Mouse (Mus musculus): Measurements from ENCODE around the gene Bmp8a.
"Not testable (repeated sequence)": the region's sequence is repeated elsewhere in the genome, so short reads cannot be mapped to it uniquely, and the experiment has no call there.

Bmp8a gene

GRCm38 (mm10) chr4:123342642-123343470, at the start of gene Bmp8a:
Bmp8a (minus strand) TSS chr4:123343252.
- DNase-seq (ENCODE audit: low spot score in 2 of 2), result peak; percentile 60 to 66

GRCm38 (mm10) chr4:123392187-123392586, 49.1 kb upstream of the Bmp8a start:
- DNase-seq (ENCODE audit: low spot score in 2 of 2), result no peak

GRCm38 (mm10) chr4:123385028-123385427, 42.0 kb upstream of the Bmp8a start:
- no peak for DNase-seq (ENCODE audit: low spot score in 2 of 2)

- no peak for DNase-seq (ENCODE audit: low spot score in 2 of 2)
Measured at GRCm38 (mm10) chr4:123383173-123383572, 40.1 kb upstream of the Bmp8a start.

GRCm38 (mm10) chr4:123382051-123382450, 39.0 kb upstream of the Bmp8a start:
- DNase-seq (ENCODE audit: low spot score in 2 of 2), result no peak

- DNase-seq (ENCODE audit: low spot score in 2 of 2), result no peak
Measured at GRCm38 (mm10) chr4:123381598-123381997, 38.5 kb upstream of the Bmp8a start.

- DNase-seq (ENCODE audit: low spot score in 2 of 2), result no peak
Measured at GRCm38 (mm10) chr4:123376031-123376430, 33.0 kb upstream of the Bmp8a start.

- DNase-seq (ENCODE audit: low spot score in 2 of 2), result no peak
Measured at GRCm38 (mm10) chr4:123374316-123375008, 31.4 kb upstream of the Bmp8a start.

GRCm38 (mm10) chr4:123363555-123363954, 20.5 kb upstream of the Bmp8a start:
- no peak for DNase-seq (ENCODE audit: low spot score in 2 of 2)

- peak in 1 of 2 experiments; percentile 10 for DNase-seq (ENCODE audit: low spot score in 2 of 2)
Measured at GRCm38 (mm10) chr4:123360771-123361170, 17.7 kb upstream of the Bmp8a start.

- peak in 1 of 2 experiments; percentile 10 for DNase-seq (ENCODE audit: low spot score in 2 of 2)
Measured at GRCm38 (mm10) chr4:123358613-123359012, 15.6 kb upstream of the Bmp8a start.

GRCm38 (mm10) chr4:123355941-123356340, 12.9 kb upstream of the Bmp8a start:
- DNase-seq (ENCODE audit: low spot score in 2 of 2), result peak in 1 of 2 experiments; percentile 10

- no peak for DNase-seq (ENCODE audit: low spot score in 2 of 2)
Measured at GRCm38 (mm10) chr4:123353271-123353877, 10.3 kb upstream of the Bmp8a start.

- DNase-seq (ENCODE audit: low spot score in 2 of 2), result no peak
Measured at GRCm38 (mm10) chr4:123343471-123343789, 378 bp upstream of the Bmp8a start.

- no peak for DNase-seq (ENCODE audit: low spot score in 2 of 2)
Measured at GRCm38 (mm10) chr4:123342091-123342641, 886 bp downstream of the Bmp8a start.

- DNase-seq (ENCODE audit: low spot score in 2 of 2), result no peak
Measured at GRCm38 (mm10) chr4:123340232-123340631, 2.8 kb downstream of the Bmp8a start.

- DNase-seq (ENCODE audit: low spot score in 2 of 2), result peak in 1 of 2 experiments; percentile 53
Measured at GRCm38 (mm10) chr4:123337693-123338092, 5.4 kb downstream of the Bmp8a start.

GRCm38 (mm10) chr4:123335796-123336585, 7.1 kb downstream of the Bmp8a start:
- DNase-seq (ENCODE audit: low spot score in 2 of 2), result no peak

- DNase-seq (ENCODE audit: low spot score in 2 of 2), result not testable (repeated sequence)
Measured at GRCm38 (mm10) chr4:123335244-123335643, 7.8 kb downstream of the Bmp8a start.

- no peak for DNase-seq (ENCODE audit: low spot score in 2 of 2)
Measured at GRCm38 (mm10) chr4:123334177-123334576, 8.9 kb downstream of the Bmp8a start.

GRCm38 (mm10) chr4:123333151-123333550, 9.9 kb downstream of the Bmp8a start:
- DNase-seq (ENCODE audit: low spot score in 2 of 2), result no peak
